Mouse (Mus musculus) embryonic facial prominence, embryonic 14.5 days (tissue): Measurements from ENCODE around the gene Hddc2. TPM values are rescaled to one million over a fixed set of nuclear protein-coding genes. Genes with fewer than 3 reads are reported as not detected.
A peak's percentile ranks its signal among the peaks of the same experiment; 100 is the strongest.

Experiments
- ATAC-seq: fragments of 200-750 bp; cut with Nextera tagmentation; 2 replicates; pipeline ENCODE4 v1.8.0; 2017; ENCODE audit warnings: low read depth, moderate number of reproducible peaks, moderate TSS enrichment
- DNase-seq: peaks from one replicate; pipeline ENCODE4 v3.0.0-alpha.2; 2015; ENCODE audit warnings: low spot score
- H3K27ac ChIP-seq: fragments of 300-500 bp; sonication (generic); replicated peaks from 2 replicates; pipeline ENCODE4 v1.5.1; 2014; ENCODE audit warnings: low read depth, mild to moderate bottlenecking, low read length, moderate library complexity
- H3K27me3 ChIP-seq: fragments of 300-500 bp; sonication (generic); replicated peaks from 2 replicates; pipeline ENCODE4 v1.6.1; 2014; ENCODE audit warnings: low read length; ENCODE audit not compliant: control insufficient read depth, insufficient read depth
- H3K36me3 ChIP-seq: fragments of 300-500 bp; sonication (generic); 2 replicates; pipeline ENCODE4 v1.6.1; 2014; ENCODE audit warnings: low read length, mixed read lengths; ENCODE audit not compliant: control insufficient read depth, insufficient read depth
- H3K4me1 ChIP-seq: fragments of 300-500 bp; sonication (generic); 2 replicates; pipeline ENCODE4 v1.6.1; 2014; ENCODE audit warnings: antibody characterized with exemption, low read length; ENCODE audit not compliant: control insufficient read depth, insufficient read depth
- H3K4me2 ChIP-seq: fragments of 300-500 bp; sonication (generic); 2 replicates; pipeline ENCODE4 v1.6.1; 2014; ENCODE audit warnings: low read depth, mild to moderate bottlenecking, low read length, moderate library complexity, mixed read lengths
- H3K4me3 ChIP-seq: fragments of 300-500 bp; sonication (generic); 2 replicates; pipeline ENCODE4 v1.5.1; 2014; ENCODE audit warnings: low read depth, mild to moderate bottlenecking, low read length
- H3K9ac ChIP-seq: fragments of 300-500 bp; sonication (generic); 2 replicates; pipeline ENCODE4 v1.6.1; 2014; ENCODE audit warnings: low read depth, mild to moderate bottlenecking, low read length, moderate library complexity, mixed read lengths
- H3K9me3 ChIP-seq: fragments of 300-500 bp; sonication (generic); 2 replicates; pipeline ENCODE4 v1.6.1; 2016; ENCODE audit warnings: low read length; ENCODE audit not compliant: control insufficient read depth
- WGBS: fragments of 180-500 bp; shearing (Covaris S2); extraction: QIAGEN DNeasy Blood & Tissue Kit; methylation state at CpG from one replicate; pipeline ENCODE4 v1.1.7; 2014; 5-methylcytosine and 5-hydroxymethylcytosine counted together
- polyA plus RNA-seq: library from polyadenylated mRNA; unstranded; fragments of >200 nt; fragmentation: Nextera tagmentation; extraction: Ambion mirVana; gene quantifications from 2 replicates; pipeline ENCODE4 v1.2.1, GENCODE M21; 2014

Gene Hddc2
- polyA plus RNA-seq = 60.2 and 66.6 TPM in 2 replicates

DNA sequence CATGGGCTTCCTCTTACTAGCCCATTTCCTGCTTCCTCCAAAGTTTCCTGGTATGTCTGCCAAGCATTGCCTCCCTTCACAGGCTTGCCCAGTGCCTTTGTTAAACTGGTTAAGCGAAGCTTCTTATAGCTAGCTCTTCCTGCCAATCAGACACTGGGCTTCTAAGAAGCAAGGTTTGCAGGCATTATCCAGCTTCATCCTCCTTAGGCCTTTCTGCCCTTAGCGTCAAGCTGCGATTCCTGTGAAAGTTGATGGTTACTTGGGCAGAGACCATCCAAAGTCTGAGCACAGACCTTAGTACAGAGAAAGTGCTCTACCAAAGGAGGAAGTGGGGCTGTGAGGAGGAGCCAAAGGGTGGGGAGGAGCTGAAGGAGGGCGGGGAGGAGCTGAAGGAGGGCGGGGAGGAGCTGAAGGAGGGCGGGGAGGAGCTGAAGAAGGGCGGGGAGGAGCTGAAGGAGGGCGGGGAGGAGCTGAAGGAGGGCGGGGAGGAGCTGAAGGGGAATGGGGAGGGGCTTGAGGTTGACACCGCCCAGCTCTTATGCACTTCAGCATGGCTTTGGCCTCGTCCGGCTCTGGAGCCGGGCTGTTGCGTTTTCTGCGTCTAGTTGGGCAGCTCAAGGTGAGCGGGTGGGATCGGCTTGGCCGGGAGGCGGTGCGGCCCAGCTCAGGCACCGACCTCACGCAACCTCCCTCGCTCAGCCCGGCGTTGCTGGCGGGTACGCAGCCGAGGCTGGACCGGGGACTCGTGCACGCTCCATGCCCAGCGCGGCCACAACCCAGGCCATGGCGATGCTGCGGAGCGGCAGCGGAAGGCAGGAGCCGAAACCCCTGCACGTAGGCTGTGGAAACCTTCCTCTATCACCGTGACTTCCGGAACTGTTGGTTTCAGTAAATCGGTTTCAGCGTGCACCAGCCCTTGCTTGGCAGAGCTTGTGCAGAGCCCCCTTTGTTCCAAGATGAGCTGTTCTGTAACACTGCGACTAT is at the start of gene Hddc2:
TSS of gene Hddc2 (plus strand) at position 519 of the 984 bp plus-strand sequence.
- Histone ChIP-seq H3K27me3 (no peaks in the 10 kb centered on the region), H3K27ac (peak within 1 kb of the TSS; percentile 95), H3K4me1 (peaks cover 12% of the 10 kb centered on the region), H3K4me2 (peak within 1 kb of the TSS; percentile 60), H3K4me3 (peak within 1 kb of the TSS; percentile 79), H3K36me3 (peaks cover 23% of the 10 kb centered on the region), H3K9me3 (no peaks in the 10 kb centered on the region), H3K9ac (peak within 1 kb of the TSS; percentile 86)
- ATAC-seq (peak; percentile 95), DNase-seq (peak; percentile 94)
- 11% methylated on average over 12 of the region's 44 CpGs for WGBS

- H3K27me3 ChIP-seq = no peaks in the 10 kb centered on the region
- no peak overlapping the region for H3K9ac ChIP-seq
- no peak for ATAC-seq
Observed at GRCm38 (mm10) chr10:31272738-31273137, 40.4 kb upstream of the Hddc2 start.

GRCm38 (mm10) chr10:31273171-31273570 is 40.0 kb upstream of the Hddc2 start:
- Histone ChIP-seq H3K27ac (no peak overlapping the region), H3K9me3 (no peaks in the 10 kb centered on the region), H3K4me2 (no peak overlapping the region), H3K4me1 (no peaks in the 10 kb centered on the region), H3K27me3 (no peaks in the 10 kb centered on the region), H3K36me3 (no peaks in the 10 kb centered on the region), H3K9ac (no peak overlapping the region), H3K4me3 (no peak overlapping the region)
- no peak for ATAC-seq
- DNase-seq = peak; percentile 30
- 75% methylated on average over 1 of the region's 1 CpGs for WGBS

More at GRCm38 (mm10) chr10:31272738-31273137, 40.4 kb upstream of the Hddc2 start:
- Histone ChIP-seq H3K27ac (no peak overlapping the region), H3K4me3 (no peak overlapping the region), H3K36me3 (no peaks in the 10 kb centered on the region), H3K4me2 (no peak overlapping the region), H3K4me1 (no peaks in the 10 kb centered on the region), H3K9me3 (no peaks in the 10 kb centered on the region)
- 48% methylated on average over 2 of the region's 2 CpGs for WGBS
- no peak for DNase-seq

- DNase-seq (no peak), ATAC-seq (no peak)
- no peak overlapping the region for H3K4me2 ChIP-seq
- no peak overlapping the region for H3K4me3 ChIP-seq
- no peaks in the 10 kb centered on the region for H3K36me3 ChIP-seq
- H3K9me3 ChIP-seq = no peaks in the 10 kb centered on the region
- no peak overlapping the region for H3K9ac ChIP-seq
- no peaks in the 10 kb centered on the region for H3K27me3 ChIP-seq
- H3K4me1 ChIP-seq = no peaks in the 10 kb centered on the region
- no peak overlapping the region for H3K27ac ChIP-seq
Observed at GRCm38 (mm10) chr10:31287787-31288186, 25.4 kb upstream of the Hddc2 start.

- DNase-seq = no peak
- ATAC-seq = no peak
- WGBS = 79% methylated on average over 4 of the region's 4 CpGs
Observed at GRCm38 (mm10) chr10:31288697-31289390, 24.3 kb upstream of the Hddc2 start.

DNA sequence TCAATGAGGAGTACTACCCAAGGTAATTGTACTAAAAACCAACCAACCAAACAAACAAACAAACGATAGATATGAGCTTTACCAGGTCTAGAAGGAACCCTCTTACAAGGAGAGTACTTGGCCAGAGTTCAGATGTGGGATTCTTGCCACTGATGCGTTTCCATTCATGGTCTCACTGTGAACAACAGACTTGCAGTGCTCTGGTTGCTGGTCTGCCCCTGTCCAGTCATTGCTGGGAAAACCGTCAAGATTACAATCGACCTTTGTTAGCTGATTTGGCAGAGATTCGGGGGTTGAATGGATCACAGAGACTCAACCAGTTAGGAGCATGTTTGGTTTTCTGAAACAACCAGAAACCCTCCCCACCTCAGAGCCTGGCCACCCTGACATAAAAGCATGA is 17.5 kb upstream of the Hddc2 start:
- peak; percentile 19 for DNase-seq
- Histone ChIP-seq H3K36me3 (no peaks in the 10 kb centered on the region), H3K4me1 (no peaks in the 10 kb centered on the region), H3K9ac (no peak overlapping the region), H3K9me3 (no peaks in the 10 kb centered on the region), H3K27me3 (no peaks in the 10 kb centered on the region), H3K27ac (no peak overlapping the region), H3K4me3 (no peak overlapping the region), H3K4me2 (no peak overlapping the region)
- WGBS = 32% methylated on average over 5 of the region's 5 CpGs
- ATAC-seq = no peak

More at GRCm38 (mm10) chr10:31288697-31289390, 24.3 kb upstream of the Hddc2 start:
- Histone ChIP-seq H3K9me3 (no peaks in the 10 kb centered on the region), H3K27me3 (no peaks in the 10 kb centered on the region), H3K9ac (no peak overlapping the region), H3K36me3 (no peaks in the 10 kb centered on the region), H3K4me2 (no peak overlapping the region), H3K4me3 (no peak overlapping the region), H3K4me1 (no peaks in the 10 kb centered on the region), H3K27ac (no peak overlapping the region)

- 38% methylated on average over 1 of the region's 1 CpGs for WGBS
- no peak for DNase-seq
- Histone ChIP-seq H3K27ac (no peak overlapping the region), H3K4me2 (no peak overlapping the region), H3K4me3 (no peak overlapping the region), H3K9ac (no peak overlapping the region), H3K27me3 (no peaks in the 10 kb centered on the region), H3K9me3 (no peaks in the 10 kb centered on the region), H3K4me1 (no peaks in the 10 kb centered on the region), H3K36me3 (no peaks in the 10 kb centered on the region)
- ATAC-seq = no peak
Observed at GRCm38 (mm10) chr10:31296458-31296857, 16.7 kb upstream of the Hddc2 start.

DNA sequence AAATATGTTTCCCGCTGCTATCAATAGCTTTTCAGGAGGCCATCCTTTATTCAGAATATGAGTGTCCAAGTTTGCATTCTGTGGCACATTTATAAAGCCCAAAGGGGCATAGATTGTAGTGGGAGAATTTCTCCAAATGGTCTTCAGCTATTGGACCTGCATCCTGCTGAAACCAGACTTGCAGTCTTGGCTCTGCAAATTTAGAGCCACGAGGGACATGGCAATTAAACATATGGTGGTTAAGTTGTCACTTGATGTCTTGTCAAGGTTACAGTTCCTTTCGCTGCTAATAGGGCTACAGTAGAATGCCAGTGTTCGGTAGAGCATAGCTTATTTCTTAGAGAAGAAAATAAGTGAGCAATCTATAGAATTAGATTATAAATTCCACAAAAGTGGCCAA is 16.1 kb upstream of the Hddc2 start:
- 50% methylated on average over 4 of the region's 4 CpGs for WGBS
- Histone ChIP-seq H3K27ac (no peak overlapping the region), H3K4me1 (no peaks in the 10 kb centered on the region), H3K4me3 (no peak overlapping the region), H3K9me3 (no peaks in the 10 kb centered on the region), H3K4me2 (no peak overlapping the region), H3K36me3 (no peaks in the 10 kb centered on the region), H3K9ac (no peak overlapping the region), H3K27me3 (no peaks in the 10 kb centered on the region)
- no peak for ATAC-seq
- DNase-seq = no peak
